Mouse (Mus musculus): ENCODE data around the gene Fam13a. TPM values are rescaled to one million over a fixed set of nuclear protein-coding genes. Genes with fewer than 3 reads are reported as not detected.

Fam13a gene
- polyA plus RNA-seq, 1 experiment from 2014 or later: 3.5 TPM

DNA sequence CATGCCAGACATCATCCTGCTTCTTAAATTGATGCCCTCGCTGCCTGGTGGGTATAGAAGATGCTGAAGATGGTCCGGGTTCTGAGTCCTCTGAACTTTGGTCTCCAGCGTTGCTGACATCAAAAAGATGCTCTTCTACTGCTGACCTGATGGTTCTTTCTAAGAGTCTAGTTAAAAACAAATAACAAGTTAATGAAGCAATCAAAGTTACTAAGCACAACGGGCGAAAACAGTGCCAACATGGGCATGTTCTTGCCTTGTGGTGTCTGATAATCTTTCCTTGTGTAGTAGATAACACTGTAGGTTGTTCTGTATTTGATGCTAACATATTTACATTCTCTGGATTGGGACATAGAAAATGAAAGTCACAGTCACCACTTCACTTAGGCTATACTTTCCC is 37.2 kb downstream of the Fam13a start:
- Histone ChIP-seq H3K27me3 (ENCODE audit: insufficient read depth, poor library complexity, severe bottlenecking) (no peaks in the 10 kb centered on the region), H3K4me1 (replicated peaks) (no peaks in the 10 kb centered on the region), H3K9me3 (no peaks in the 10 kb centered on the region), H3K4me3 (no peak overlapping the region), H3K36me3 (no peaks in the 10 kb centered on the region), H3K27ac (no peak overlapping the region)
- WGBS: 94% methylated on average over 5 of the region's 5 CpGs
- no peak for DNase-seq (ENCODE audit: low spot score)

DNA sequence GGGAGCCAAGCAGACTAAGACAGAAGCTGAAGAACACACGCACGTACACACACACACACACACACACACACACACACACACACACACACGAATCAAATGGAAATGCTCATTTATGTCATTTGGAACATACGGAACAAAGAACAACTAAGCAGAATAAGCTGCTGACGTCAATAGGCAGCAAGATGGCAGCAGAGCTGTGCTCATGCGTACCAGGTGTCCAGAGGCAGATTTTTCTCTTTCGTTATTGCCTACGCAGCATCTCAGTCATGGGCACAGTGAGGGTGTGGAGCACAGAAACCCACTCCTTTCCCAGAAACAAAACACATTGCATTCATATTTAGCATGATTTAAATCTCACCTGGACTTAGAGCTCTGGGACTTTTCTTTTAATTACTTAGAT is 39.2 kb downstream of the Fam13a start:
- 87% methylated on average over 8 of the region's 8 CpGs for WGBS
- H3K4me3 ChIP-seq: no peak overlapping the region
- H3K36me3 ChIP-seq: no peaks in the 10 kb centered on the region
- H3K9me3 ChIP-seq: no peaks in the 10 kb centered on the region
- DNase-seq (ENCODE audit: low spot score): no peak
- H3K27me3 ChIP-seq (ENCODE audit: insufficient read depth, poor library complexity, severe bottlenecking): no peaks in the 10 kb centered on the region
- no peak overlapping the region for H3K27ac ChIP-seq
- H3K4me1 ChIP-seq (replicated peaks): no peaks in the 10 kb centered on the region

DNA sequence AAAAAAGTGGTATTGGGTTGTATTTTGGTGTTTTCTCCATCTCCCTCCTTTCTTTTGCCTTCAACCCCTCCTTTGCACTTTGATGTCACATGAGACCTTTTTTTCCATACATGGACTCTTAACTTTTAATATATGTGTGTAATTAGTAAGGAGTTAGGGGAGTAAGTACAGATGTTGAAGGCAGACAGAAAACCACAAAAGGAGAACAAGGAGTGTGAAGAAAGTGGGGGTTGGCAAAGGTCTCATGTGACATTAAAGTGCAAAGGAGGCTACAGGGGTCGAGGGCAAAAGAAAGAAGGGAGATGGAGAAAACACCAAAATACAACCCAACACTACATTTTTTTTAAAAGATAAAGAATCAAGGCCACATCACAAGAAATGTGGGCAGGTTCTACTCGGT is 49.1 kb downstream of the Fam13a start:
- Histone ChIP-seq H3K9me3 (no peaks in the 10 kb centered on the region), H3K27me3 (ENCODE audit: insufficient read depth, poor library complexity, severe bottlenecking) (no peaks in the 10 kb centered on the region), H3K4me1 (replicated peaks) (no peaks in the 10 kb centered on the region), H3K36me3 (no peaks in the 10 kb centered on the region), H3K4me3 (no peak overlapping the region), H3K27ac (no peak overlapping the region)
- WGBS: 64% methylated on average over 2 of the region's 2 CpGs
- DNase-seq (ENCODE audit: low spot score): no peak

DNA sequence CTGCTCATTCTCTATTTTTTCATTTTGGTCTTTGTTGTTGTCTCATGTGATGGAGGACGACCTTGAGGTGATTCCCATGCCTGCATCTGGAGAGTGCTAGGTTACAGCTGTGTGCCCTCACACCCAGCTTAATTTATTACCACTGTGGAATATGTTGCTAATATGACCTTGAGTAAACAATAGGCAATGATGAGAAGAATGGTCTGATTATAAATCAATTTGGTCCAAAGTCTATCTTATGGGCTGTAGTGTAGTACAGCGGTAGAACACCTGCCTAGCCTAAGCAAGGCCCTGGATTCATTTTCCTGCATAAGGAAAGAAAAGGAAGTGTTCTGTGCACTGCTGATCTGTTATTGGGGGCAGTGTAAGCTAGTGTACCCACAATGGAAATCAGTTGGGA is 49.9 kb downstream of the Fam13a start:
- H3K4me3 ChIP-seq: no peak overlapping the region
- H3K27ac ChIP-seq: no peak overlapping the region
- DNase-seq (ENCODE audit: low spot score): no peak
- H3K27me3 ChIP-seq (ENCODE audit: insufficient read depth, poor library complexity, severe bottlenecking): no peaks in the 10 kb centered on the region
- WGBS: 90% methylated on average over 2 of the region's 2 CpGs
- H3K36me3 ChIP-seq: no peaks in the 10 kb centered on the region
- H3K9me3 ChIP-seq: no peaks in the 10 kb centered on the region
- no peaks in the 10 kb centered on the region for H3K4me1 ChIP-seq (replicated peaks)

DNA sequence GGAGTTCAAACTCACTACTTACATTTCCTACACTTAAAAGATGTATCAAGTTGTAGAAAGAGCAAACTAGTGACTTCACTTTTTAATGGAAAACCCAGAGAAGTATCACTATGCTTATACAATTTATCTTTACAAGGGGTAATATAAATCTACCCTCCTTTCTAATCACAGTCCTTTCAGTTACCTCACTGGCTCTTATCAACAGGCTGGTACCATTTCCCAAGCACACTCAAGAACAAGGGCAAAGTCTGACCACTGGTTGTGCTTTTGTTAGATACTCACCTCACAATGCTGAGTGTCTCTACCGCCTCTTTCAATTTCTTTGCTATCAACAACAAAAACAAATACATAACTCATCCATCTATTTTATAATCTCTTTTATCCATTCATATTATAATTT is 51.5 kb downstream of the Fam13a start:
- WGBS: 87% methylated on average over 1 of the region's 1 CpGs
- Histone ChIP-seq H3K9me3 (no peaks in the 10 kb centered on the region), H3K4me1 (replicated peaks) (no peaks in the 10 kb centered on the region)

DNA sequence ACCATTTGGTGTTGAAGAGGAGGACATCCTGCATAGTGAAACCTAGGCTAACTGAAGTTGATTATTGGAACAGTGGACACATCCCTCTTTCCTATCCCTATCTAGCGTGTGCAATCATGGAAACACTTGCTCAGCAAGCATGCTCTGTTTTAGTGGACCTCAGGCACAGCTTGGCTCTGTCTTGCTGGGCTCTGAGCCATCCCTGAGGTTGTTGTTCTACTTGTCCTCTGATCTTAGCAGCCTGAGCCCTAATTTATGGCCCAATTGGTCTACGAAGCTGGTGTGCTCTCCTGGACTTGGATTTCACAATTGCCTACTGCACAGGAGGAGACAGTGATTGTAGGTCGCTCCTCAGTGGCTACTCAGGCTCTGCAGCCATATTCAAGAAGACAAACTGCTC is 56.1 kb downstream of the Fam13a start:
- Histone ChIP-seq H3K4me3 (no peak overlapping the region), H3K4me1 (replicated peaks) (peaks cover 10% of the 10 kb centered on the region), H3K27ac (no peak overlapping the region), H3K36me3 (no peaks in the 10 kb centered on the region), H3K27me3 (ENCODE audit: insufficient read depth, poor library complexity, severe bottlenecking) (no peaks in the 10 kb centered on the region), H3K9me3 (no peaks in the 10 kb centered on the region)
- 85% methylated on average over 3 of the region's 3 CpGs for WGBS
- no peak for DNase-seq (ENCODE audit: low spot score)

More for the DNA sequence above, 51.5 kb downstream of the Fam13a start:
- no peak for DNase-seq (ENCODE audit: low spot score)
- H3K4me3 ChIP-seq: no peak overlapping the region
- H3K36me3 ChIP-seq: no peaks in the 10 kb centered on the region
- no peak overlapping the region for H3K27ac ChIP-seq
- H3K27me3 ChIP-seq (ENCODE audit: insufficient read depth, poor library complexity, severe bottlenecking): no peaks in the 10 kb centered on the region

DNA sequence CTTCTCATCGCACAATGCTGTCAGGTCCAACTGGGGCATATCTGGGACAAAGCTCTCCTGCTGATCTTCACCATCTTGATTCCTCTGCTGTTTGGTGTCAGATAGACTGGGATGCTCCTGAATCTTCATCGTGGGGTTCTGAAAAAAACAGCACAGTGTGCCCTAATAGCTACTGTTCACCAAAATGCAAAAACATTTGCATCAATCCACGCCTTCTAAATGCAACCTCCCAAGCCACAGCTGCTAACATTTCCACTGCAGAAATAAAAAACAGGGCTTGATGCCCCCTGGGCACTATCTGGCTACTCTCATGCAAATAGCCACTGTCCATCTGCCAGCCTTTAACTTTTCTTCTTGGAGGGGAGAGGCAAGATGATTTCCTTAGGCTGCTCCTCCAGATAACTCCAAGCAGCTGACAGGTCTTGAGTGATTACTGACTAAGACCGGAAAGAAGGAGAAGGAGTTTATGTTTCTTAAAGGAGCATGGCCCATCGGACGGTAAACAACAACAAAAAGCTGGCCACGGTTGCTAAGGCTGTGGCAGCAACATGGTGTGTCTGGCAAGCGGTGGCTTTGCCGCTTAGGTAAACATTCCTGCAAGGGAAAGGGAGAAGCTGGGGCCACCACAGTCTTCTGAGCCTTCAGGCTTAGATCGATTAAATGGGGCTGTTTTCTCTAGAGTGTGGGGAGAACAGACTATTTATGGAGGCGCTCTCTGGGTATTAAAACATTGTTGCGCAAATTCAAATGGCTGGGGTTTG is 59.1 kb downstream of the Fam13a start:
- Histone ChIP-seq H3K9me3 (no peaks in the 10 kb centered on the region), H3K27ac (peak overlapping the region; percentile 50), H3K4me1 (replicated peaks) (peaks cover 10% of the 10 kb centered on the region), H3K27me3 (ENCODE audit: insufficient read depth, poor library complexity, severe bottlenecking) (no peaks in the 10 kb centered on the region), H3K36me3 (no peaks in the 10 kb centered on the region), H3K4me3 (no peak overlapping the region)
- WGBS: 32% methylated on average over 12 of the region's 12 CpGs
- peak; percentile 7 for DNase-seq (ENCODE audit: low spot score)

DNA sequence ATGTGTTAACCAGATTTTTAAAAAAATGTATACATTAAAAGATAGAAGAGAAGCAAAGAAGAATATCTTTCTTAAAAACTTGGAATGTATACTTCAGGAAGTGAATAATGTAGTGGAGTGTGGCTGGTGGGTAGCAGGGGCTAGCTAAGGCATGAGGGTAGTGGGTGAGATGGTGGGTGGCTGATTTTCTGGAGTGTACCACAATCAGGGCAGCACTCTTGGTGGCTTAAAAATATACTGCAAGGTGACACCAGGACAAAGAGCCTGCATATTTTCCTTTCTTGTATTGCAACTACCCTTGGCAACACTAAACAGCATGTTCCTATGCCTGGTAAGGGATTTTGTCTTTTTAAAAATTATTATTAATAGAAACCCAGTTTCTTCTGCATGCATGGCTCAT is 59.8 kb downstream of the Fam13a start:
- Histone ChIP-seq H3K4me1 (replicated peaks) (peaks cover 10% of the 10 kb centered on the region), H3K27ac (no peak overlapping the region), H3K9me3 (no peaks in the 10 kb centered on the region), H3K27me3 (ENCODE audit: insufficient read depth, poor library complexity, severe bottlenecking) (no peaks in the 10 kb centered on the region), H3K4me3 (no peak overlapping the region), H3K36me3 (no peaks in the 10 kb centered on the region)
- no peak for DNase-seq (ENCODE audit: low spot score)

DNA sequence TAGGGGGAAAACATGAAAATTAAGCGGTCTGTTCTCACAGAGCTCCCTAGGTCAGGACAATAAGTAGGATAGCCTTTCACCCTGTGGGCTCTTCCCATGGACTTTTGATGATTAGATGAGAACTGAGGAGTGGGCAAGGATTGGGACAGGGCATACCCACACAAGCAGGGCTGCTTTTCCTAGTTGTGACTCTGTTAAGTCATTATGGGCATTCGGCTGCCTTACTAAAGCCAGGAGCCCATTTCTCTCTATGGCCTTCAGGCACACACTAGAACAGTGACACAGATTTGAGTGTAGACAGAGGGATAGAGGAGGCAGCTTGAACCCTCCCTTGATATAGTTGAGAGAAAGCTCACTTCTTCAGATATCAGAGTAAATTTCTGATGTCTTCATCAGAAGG is 60.3 kb downstream of the Fam13a start:
- Histone ChIP-seq H3K27ac (no peak overlapping the region), H3K36me3 (no peaks in the 10 kb centered on the region), H3K4me1 (replicated peaks) (peaks cover 10% of the 10 kb centered on the region), H3K9me3 (no peaks in the 10 kb centered on the region), H3K27me3 (ENCODE audit: insufficient read depth, poor library complexity, severe bottlenecking) (no peaks in the 10 kb centered on the region), H3K4me3 (no peak overlapping the region)
- WGBS: 89% methylated on average over 2 of the region's 2 CpGs
- no peak for DNase-seq (ENCODE audit: low spot score)

DNA sequence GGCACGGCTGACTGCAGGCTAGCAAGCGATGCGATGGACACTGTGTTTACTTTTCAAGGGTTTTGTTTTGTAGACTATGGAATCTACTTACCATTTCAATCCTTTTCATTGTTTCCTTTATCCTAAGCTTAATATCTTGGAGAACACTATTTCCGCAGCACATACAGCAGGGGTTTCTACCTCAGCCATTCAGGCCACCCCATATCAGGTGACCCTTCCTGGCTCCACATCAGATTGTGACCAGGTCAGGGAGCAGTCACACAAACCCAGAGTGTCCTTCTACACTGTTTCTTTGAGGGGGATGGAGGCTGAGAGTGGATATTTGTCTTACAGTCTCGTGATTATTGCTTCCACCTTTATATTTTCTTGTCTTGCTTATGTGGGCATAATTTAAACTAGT is 61.7 kb downstream of the Fam13a start:
- H3K4me3 ChIP-seq: no peak overlapping the region
- DNase-seq (ENCODE audit: low spot score): no peak
- no peaks in the 10 kb centered on the region for H3K27me3 ChIP-seq (ENCODE audit: insufficient read depth, poor library complexity, severe bottlenecking)
- 86% methylated on average over 5 of the region's 5 CpGs for WGBS
- no peak overlapping the region for H3K27ac ChIP-seq
- no peaks in the 10 kb centered on the region for H3K36me3 ChIP-seq
- H3K4me1 ChIP-seq (replicated peaks): peaks cover 10% of the 10 kb centered on the region
- H3K9me3 ChIP-seq: no peaks in the 10 kb centered on the region

DNA sequence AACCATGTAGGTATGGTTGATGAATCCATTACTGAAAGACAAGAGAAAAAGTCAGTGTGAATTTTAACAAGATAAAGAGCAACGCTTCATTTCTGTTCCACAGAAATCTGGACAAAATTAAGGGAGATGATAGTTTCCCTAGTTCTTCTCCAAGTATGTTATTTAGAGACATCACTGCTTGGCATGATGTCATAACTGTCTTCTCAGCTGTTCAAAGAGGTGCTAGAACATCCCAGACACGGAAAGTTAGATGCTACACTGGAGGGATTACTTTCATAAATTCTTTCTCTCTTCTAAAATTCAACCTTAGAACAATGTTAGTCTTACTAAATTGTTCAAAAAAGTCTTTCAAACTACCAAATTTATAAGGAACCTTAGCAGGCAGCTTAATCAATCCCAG is 63.8 kb downstream of the Fam13a start:
- H3K9me3 ChIP-seq: no peaks in the 10 kb centered on the region
- DNase-seq (ENCODE audit: low spot score): no peak
- WGBS: 91% methylated on average over 2 of the region's 2 CpGs
- no peaks in the 10 kb centered on the region for H3K27me3 ChIP-seq (ENCODE audit: insufficient read depth, poor library complexity, severe bottlenecking)
- no peaks in the 10 kb centered on the region for H3K36me3 ChIP-seq
- no peak overlapping the region for H3K27ac ChIP-seq
- H3K4me1 ChIP-seq (replicated peaks): peaks cover 8% of the 10 kb centered on the region
- H3K4me3 ChIP-seq: no peak overlapping the region

DNA sequence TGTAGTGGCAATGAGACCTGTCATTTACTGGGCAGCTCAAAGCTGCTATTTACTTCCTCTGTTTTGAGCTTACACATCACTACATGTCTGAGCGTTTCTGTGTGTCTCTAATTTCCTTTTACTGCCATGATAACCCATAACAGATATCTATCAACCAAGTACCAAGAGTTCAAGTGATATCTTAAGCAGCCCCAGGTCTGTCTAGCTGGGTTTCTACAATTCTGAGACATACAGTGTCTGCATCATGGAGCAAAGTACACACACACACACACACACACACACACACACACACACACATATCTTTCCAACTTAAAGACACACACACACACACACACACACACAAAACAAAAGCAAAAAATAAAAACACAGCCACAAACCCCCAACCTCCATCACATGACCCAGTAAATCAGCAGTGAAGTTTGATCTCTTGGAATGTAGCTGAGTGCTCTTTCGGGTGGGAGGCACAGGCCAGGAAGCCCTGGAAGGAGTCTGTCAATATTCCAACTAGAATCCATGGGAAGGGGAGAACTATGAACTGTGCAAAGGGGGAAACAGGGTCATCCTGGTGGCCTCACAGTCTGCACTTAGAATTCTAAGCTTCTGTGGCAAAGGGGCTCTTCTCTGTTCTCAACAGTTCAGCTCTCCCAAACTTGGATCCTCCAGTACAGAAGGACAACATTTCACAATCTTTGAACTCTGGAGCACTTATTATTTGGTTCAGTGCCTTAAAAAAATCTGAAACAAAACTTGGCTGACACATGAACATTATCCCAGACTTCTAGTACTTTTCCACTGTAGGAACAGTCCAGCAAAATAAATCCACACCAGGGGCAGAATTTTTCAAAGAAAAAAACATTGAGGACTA is 73.0 kb downstream of the Fam13a start:
- DNase-seq (ENCODE audit: low spot score): no peak
- 67% methylated on average over 2 of the region's 2 CpGs for WGBS
- Histone ChIP-seq H3K36me3 (no peaks in the 10 kb centered on the region), H3K9me3 (no peaks in the 10 kb centered on the region; the same call in 1 of the 2 replicates), H3K4me3 (no peak overlapping the region), H3K27ac (no peak overlapping the region), H3K27me3 (ENCODE audit: insufficient read depth, poor library complexity, severe bottlenecking) (no peaks in the 10 kb centered on the region), H3K4me1 (replicated peaks) (no peaks in the 10 kb centered on the region)

DNA sequence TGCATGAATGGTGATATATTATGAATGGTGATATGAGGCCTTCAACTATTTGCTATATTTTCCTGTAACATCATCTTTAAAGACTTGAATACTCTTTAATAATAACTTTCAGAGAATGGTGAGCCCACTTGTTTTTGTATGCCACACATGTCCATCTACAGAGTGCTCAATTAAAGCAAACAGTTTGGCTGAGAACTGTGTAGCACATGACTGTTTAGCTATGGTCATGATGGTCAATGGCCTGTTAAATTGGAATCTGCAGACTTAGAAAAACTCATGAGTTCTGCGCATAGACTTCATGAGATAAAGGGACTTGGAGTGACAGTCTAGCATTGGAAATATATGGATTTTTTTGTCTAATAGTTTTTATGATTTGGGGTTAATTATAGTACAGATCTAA is 73.9 kb downstream of the Fam13a start:
- Histone ChIP-seq H3K4me3 (no peak overlapping the region), H3K4me1 (replicated peaks) (no peaks in the 10 kb centered on the region), H3K27ac (no peak overlapping the region), H3K27me3 (ENCODE audit: insufficient read depth, poor library complexity, severe bottlenecking) (no peaks in the 10 kb centered on the region), H3K9me3 (no peaks in the 10 kb centered on the region; the same call in 1 of the 2 replicates), H3K36me3 (no peaks in the 10 kb centered on the region)
- 95% methylated on average over 1 of the region's 1 CpGs for WGBS
- no peak for DNase-seq (ENCODE audit: low spot score)

Measured in hindbrain, embryonic 10.5 days (tissue).